Comparison of ENCODE assay signal across 8 mouse cellular contexts in genomic region chr1:193449394-193450103, GRCm38 (mm10).
DNase-seq lines count a peak whose midpoint lies in the region; ATAC-seq lines count a peak whose summit lies in the region.

No protein-coding gene starts in this region.

- no peak overlapping the region for H3K4me3 ChIP-seq in midbrain, embryonic 14.5 days (replicated peaks; ENCODE audit: low read depth, low read length)

- H3K36me3 ChIP-seq in midbrain, embryonic 14.5 days (ENCODE audit: control insufficient read depth, insufficient read depth, low read length) = no peaks in the 10 kb centered on the region

- peak; percentile 68 for ATAC-seq in midbrain, embryonic 14.5 days (ENCODE audit: low FRiP score, low TSS enrichment)

- H3K27ac ChIP-seq in midbrain, embryonic 14.5 days (replicated peaks; ENCODE audit: low read depth, low read length) = peak overlapping the region; percentile 65

- intact Hi-C loops in gastrocnemius, postnatal 14 days (cut with DNase I; ENCODE audit: low total_unique reads) = no loop called here
- intact Hi-C loops in left cerebral cortex, postnatal 36 days (cut with DNase I) = loop anchor here (5.0 to 10.0 kb wide), 4 partner anchors 62 to 1165 kb away; partner anchors contain the start of gene Plxna2

- H3K9me3 ChIP-seq in midbrain, embryonic 14.5 days (ENCODE audit: control insufficient read depth, low read length) = no peaks in the 10 kb centered on the region

- H3K4me1 ChIP-seq in midbrain, embryonic 14.5 days (ENCODE audit: control insufficient read depth, insufficient read depth, low read length) = peaks cover 21% of the 10 kb centered on the region

- H3K27me3 ChIP-seq in midbrain, embryonic 14.5 days (ENCODE audit: control insufficient read depth, insufficient read depth, low read length) = no peaks in the 10 kb centered on the region

- H3K9ac ChIP-seq in midbrain, embryonic 14.5 days (replicated peaks; ENCODE audit: low read length) = no peak overlapping the region

- DNase-seq in right cerebral cortex, adult 18-20 months = peak; percentile 38
- no peak for DNase-seq in right cerebral cortex, postnatal 36 days (ENCODE audit: low spot score in 2 of 2)
- DNase-seq in cerebellum, adult 9-11 months = peak; percentile 39
- DNase-seq in gastrocnemius, postnatal 14 days = peak; percentile 8
- DNase-seq in induced T-regulatory cell, adult 2 months (ENCODE audit: low read depth) = peak; percentile 51
- DNase-seq in left cerebral cortex, postnatal 36 days (ENCODE audit: low spot score in 2 of 2) = peak; percentile 46 to 49
- DNase-seq in midbrain, embryonic 14.5 days = peak; percentile 89
- peak; percentile 53 for DNase-seq in testis, postnatal 10 days (ENCODE audit: low spot score)

- 13% methylated on average over 7 of the region's 7 CpGs for WGBS in midbrain, embryonic 14.5 days

- no peak overlapping the region for H3K4me2 ChIP-seq in midbrain, embryonic 14.5 days (ENCODE audit: low read length)

Comparison
In these comparisons a context has a peak if more than half of its experiments do, and no peak if none do; other contexts are left out.
1. DNase-seq: peak in right cerebral cortex, adult 18-20 months (single experiment), cerebellum, adult 9-11 months (single experiment), gastrocnemius, postnatal 14 days (single experiment), induced T-regulatory cell, adult 2 months (single experiment), left cerebral cortex, postnatal 36 days (2 of 2), midbrain, embryonic 14.5 days (single experiment) and testis, postnatal 10 days (single experiment); none in right cerebral cortex, postnatal 36 days (0 of 2).